Mouse (Mus musculus) urinary bladder, postnatal 10 days (tissue): ENCODE measurements around the gene Tnfrsf13b.
"Not testable (repeated sequence)": the region's sequence is repeated elsewhere in the genome, so short reads cannot be mapped to it uniquely, and the experiment has no call there.

Experiments
- DNase-seq: peaks from one replicate; pipeline ENCODE4 v3.0.0; 2022; ENCODE audit warnings: low spot score

The Tnfrsf13b gene

DNA sequence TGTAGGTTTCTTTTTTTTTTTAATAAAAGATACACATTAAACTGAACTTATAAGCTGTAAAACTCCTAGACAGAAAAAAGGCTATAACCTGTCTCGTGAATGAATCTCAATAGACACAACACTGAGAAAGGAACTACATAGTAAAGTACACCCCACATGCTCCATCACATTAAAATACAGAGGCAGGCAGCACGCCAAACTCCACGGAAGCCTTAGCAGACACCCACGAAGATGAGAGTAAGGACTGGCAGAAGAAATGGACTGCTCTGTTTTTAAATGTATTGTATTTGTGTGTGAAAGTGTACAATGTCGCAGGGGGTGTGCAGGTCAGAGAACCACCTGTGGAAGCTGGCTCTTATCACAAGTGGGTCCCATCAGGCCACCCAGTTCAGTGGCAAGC lies 43.6 kb downstream of the Tnfrsf13b start:
- DNase-seq, result no peak

GRCm38 (mm10) chr11:61173477-61173876 lies 46.9 kb downstream of the Tnfrsf13b start:
- not testable (repeated sequence) for DNase-seq

- DNase-seq, result no peak
These were observed 47.8 kb downstream of the Tnfrsf13b start for GRCm38 (mm10) chr11:61174291-61174820.

DNA sequence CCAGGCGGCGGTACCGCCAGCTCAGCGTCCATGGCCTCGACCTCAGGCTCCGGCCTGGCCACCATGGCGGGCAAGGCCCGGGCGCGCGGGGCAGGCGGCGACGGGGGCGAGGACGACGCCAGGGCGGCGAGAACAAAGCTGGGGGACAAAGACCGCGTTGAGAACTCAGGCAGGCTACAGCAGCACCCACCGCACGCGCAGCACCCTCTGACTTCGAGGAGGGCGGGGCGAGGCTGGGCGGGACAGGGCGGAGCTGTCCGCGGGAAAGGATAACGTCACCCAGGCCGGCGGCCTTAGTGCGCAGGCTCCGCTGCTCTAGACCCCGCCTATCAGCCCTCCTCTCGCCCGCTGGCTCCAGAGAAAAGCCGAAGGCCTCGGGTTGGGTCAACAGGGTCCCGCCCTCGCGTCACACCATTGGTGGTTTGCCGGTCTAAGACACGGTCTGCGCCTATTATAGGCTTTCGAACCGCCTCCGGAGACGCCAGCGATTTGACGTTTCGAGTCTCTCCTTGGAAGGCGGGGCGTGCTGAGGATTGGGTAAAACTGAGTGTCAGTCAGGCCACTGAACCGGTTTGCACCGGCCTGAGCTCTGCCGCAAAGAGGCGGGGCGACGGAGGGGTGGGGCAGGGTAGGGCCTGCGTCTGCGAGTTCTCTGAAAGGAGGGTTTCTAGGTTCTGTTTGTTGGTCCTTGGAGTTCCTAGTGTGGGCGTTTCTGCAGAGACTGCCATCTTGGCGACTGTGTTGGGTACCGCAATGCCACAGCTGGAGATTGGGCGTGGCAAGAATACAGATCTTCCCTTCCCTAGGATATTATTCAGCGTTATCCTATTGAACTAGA lies 48.5 kb downstream of the Tnfrsf13b start, which contains the start of gene Usp22:
Usp22 (minus strand) TSS at position 235 of the 838 bp plus-strand sequence.
- peak; percentile 97 for DNase-seq

DNA sequence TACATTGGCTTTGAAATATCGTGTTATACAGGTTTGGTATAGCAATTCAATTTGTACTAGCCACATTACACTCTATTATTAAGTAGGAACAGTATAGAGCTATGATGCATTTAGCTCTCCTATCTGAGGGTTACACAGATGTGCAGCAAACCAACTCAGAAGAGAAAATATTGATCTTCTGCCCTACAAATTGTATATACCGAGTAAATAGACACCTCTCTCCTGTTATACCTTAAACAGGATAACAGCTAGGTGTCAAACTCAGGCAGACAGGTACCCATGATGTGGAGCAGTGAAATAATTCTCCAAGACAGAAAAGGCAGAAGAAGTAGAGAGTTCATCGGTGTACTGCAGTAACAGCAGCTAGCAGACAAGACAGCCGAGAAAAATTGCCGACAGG lies 49.2 kb downstream of the Tnfrsf13b start:
- DNase-seq, result no peak

DNA sequence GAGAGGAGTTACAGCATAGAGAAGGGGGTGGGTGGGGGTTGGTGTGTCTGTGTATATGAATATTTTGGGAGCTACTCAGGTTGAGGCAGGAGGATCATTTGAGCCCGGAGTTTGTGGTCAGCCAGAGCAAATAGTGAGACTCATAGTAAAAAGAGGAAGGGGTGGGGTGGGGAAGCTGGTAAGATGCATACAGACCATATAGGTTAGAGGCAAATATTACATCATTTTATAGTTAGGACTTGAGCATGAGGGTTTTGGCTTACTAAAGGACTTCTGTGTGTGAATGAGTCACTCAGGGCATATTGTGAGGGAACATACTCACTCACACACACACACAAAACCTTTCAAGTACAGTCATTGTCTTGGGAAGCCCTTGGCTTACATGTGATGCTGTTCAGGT lies 49.8 kb downstream of the Tnfrsf13b start:
- no peak for DNase-seq

DNA sequence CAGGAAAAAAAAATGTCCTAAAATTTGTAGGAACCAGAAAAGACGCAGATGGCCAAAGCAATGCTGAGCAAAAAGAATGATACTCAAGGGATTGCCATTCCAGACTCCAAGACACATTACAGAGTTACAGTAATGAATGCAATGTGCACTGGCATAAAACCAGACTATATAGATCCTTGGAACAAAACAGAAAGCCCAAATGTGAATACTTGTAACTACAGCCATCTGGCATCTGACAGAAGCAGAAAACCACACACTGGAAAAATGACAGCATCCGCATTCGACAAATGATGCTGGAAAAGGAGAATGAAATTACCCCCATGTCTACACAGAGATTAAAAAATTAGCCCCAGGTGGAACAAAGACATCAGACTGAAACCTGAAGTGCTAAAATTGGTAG lies 53.8 kb downstream of the Tnfrsf13b start:
- no peak for DNase-seq

DNA sequence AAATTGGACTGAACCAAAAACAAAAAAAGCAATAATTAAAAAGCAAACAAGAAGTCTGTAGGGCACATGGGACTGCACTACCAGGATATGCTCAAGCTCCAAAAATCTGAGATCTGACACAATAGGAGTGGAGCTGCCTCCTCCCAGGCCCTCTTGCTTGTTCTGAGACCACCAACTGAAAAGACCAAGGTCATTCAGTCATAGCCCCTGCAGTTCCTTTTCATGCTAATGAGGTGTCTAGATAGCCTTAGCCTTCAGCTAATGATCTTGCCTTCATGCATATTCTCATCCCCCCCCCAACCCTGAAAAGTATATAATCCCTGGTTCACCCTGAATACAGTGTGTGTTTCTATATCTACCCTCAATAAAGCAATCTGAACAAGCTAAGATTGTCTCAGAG lies 55.1 kb downstream of the Tnfrsf13b start:
- DNase-seq, result no peak

GRCm38 (mm10) chr11:61183820-61184219 lies 57.3 kb downstream of the Tnfrsf13b start:
- DNase-seq, result no peak

DNA sequence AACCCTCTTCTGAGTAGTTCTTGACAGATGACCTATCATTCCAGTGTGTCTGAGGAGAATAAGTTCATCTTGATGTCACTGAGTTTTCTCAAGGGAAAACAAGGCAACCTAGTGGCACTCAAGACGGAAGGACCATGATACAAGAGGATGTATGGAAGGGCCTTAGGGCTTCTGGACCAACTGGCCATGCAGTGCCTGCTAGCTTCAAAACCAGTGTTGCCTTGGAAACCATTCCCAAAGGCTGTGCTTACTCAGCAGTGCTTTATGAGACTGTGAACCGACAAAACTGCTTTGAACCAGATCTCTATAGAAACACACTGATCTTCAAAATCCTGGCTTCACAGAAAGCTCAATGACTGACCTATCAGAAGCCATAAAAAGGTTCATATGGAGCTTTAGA lies 64.2 kb downstream of the Tnfrsf13b start:
- DNase-seq, result no peak

GRCm38 (mm10) chr11:61192123-61192522 lies 65.6 kb downstream of the Tnfrsf13b start:
- not testable (repeated sequence) for DNase-seq

DNA sequence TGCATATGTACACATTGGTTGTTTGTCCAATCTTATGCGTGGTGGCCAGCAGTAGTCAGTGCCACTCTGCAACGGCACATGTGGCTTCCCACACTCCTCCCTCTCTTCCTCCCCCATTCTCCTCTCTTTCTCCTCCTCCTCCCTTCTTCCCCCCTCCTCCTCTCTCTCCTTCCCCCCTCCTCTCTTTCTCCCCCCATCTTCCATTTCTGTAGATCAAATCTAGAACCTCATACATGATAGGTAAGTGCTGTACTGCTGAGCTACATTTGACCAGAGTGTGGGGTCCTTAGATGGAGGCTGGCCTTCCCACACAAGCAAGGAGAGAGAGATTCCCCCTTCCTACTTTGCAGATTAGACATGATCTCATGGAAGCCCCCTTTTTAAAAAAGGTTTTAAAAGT lies 66.2 kb downstream of the Tnfrsf13b start:
- no peak for DNase-seq

GRCm38 (mm10) chr11:61193392-61193791 lies 66.8 kb downstream of the Tnfrsf13b start:
- peak; percentile 61 for DNase-seq

GRCm38 (mm10) chr11:61196616-61197353 lies 70.2 kb downstream of the Tnfrsf13b start:
- DNase-seq, result no peak

GRCm38 (mm10) chr11:61197935-61198334 lies 71.4 kb downstream of the Tnfrsf13b start:
- DNase-seq, result no peak
